Mouse (Mus musculus) heart, adult 2 months (tissue): ENCODE measurements around the gene Wnt5b. TPM values are rescaled to one million over a fixed set of nuclear protein-coding genes. Genes with fewer than 3 reads are reported as not detected.

Source experiments
- DNase-seq, 2 experiments: peaks; one replicate each; pipeline ENCODE4 v3.0.0; 2021
- H3K27ac ChIP-seq: fragments of 200-600 bp; 2 replicates; pipeline ENCODE4 v1.8.1; 2022
- H3K27me3 ChIP-seq: fragments of 200-500 bp; 2 replicates; pipeline ENCODE4 v1.6.1; 2012; ENCODE audit warnings: mild to moderate bottlenecking, low read length, inconsistent platforms, mixed read lengths; ENCODE audit not compliant: control insufficient read depth, insufficient read depth
- H3K36me3 ChIP-seq: fragments of 200-500 bp; 2 replicates; pipeline ENCODE4 v1.6.1; 2012; ENCODE audit warnings: low read length, inconsistent platforms; ENCODE audit not compliant: control insufficient read depth, insufficient read depth
- H3K4me1 ChIP-seq: fragments of 200-500 bp; 2 replicates; pipeline ENCODE4 v1.6.1; 2011; ENCODE audit warnings: low read length; ENCODE audit not compliant: control insufficient read depth, insufficient read depth
- H3K4me3 ChIP-seq: fragments of 200-600 bp; 2 replicates; pipeline ENCODE4 v1.8.1; 2022
- H3K79me2 ChIP-seq: fragments of 200-500 bp; replicated peaks from 2 replicates; pipeline ENCODE4 v1.6.1; 2012; ENCODE audit warnings: mild to moderate bottlenecking, inconsistent platforms, low read length, moderate library complexity, mixed read lengths; ENCODE audit not compliant: control insufficient read depth, insufficient read depth
- H3K9ac ChIP-seq: fragments of 200-500 bp; 2 replicates; pipeline ENCODE4 v1.6.1; 2012; ENCODE audit warnings: low read depth, mild to moderate bottlenecking, control low read depth, inconsistent platforms, low read length, mixed read lengths
- CTCF ChIP-seq: fragments of 200-600 bp; IDR thresholded peaks from 2 replicates; pipeline ENCODE4 v1.8.1; 2022; ENCODE audit warnings: antibody characterized with exemption, mild to moderate bottlenecking, moderate library complexity
- EP300 ChIP-seq: fragments of 200-500 bp; IDR thresholded peaks from 2 replicates; pipeline ENCODE4 v1.6.1; 2011; ENCODE audit warnings: low read depth, low read length, control low read depth; ENCODE audit not compliant: insufficient read depth
- POLR2A ChIP-seq: fragments of 200-500 bp; IDR thresholded peaks from 2 replicates; pipeline ENCODE4 v1.6.1; 2011; ENCODE audit warnings: mild to moderate bottlenecking, low read depth, low read length, control low read depth; ENCODE audit not compliant: insufficient read depth
- WGBS: fragments of 180-500 bp; shearing (Covaris S2); methylation state at CpG from one replicate; pipeline ENCODE4 v1.1.7; 2018; 5-methylcytosine and 5-hydroxymethylcytosine counted together
- intact Hi-C: fragments of 180-260 bp; cut with DNase I; formaldehyde crosslinking; loops from one replicate; pipeline ENCODE4 v1.15.1; 2025
- polyA plus RNA-seq: library from polyadenylated mRNA; depleted of rRNA; stranded (reverse); fragments of >200 nt; gene quantifications from 2 replicates; pipeline ENCODE4 v1.2.3, GENCODE M21; 2012
- total RNA-seq, 2 experiments: library from RNA; stranded (reverse); gene quantifications; 2 replicates each; pipeline ENCODE4 v1.2.3; 2021

Wnt5b gene
- total and polyA plus RNA-seq, 3 experiments, result 2.4 to 3.0 (median 2.9) TPM

DNA sequence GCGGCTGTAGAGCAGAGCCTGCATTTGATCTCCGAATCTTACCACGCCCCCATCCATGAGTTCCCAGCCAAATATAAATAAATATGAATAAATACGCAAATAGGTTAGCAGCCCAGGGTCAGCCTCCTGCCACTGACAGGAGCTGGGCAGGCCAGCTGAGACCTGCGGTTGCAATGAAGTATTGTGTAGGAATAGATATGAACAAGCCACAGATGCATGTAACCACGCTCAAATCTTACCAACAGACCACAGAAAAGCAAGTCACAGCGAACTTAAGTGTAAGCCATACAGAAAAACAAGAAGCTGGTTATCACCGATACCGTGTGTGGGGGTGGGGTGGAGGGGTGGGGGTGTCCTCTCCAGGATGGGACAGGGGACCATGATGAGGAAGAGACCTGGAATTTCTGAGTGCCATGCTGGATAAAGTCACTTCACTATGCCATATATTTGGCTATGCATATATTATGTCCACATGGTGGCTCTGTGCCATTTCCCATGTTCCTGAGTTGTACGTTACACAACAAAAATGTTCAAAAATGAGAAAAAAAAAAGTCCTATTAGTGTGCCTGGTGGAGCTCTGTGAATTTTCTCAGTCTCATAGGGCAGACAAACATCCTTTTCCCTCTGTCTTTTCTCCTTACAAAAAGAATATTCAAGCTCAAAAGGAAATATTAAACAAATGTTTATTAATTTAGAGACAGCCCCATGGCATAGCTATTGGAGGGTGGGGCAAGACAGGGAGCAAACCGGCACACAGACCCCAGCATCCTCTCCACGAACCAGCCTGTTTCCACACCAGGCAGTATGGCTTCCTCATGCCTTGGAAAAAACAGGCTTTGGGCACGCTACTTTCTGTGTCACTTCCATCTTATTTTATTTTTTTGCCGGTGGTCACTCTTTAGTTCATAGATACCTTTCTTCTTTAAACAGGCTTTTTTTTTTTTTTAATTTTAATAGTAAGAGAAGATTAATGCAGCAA, 92.9 kb downstream of the Wnt5b start:
- Histone ChIP-seq H3K27ac (no peak overlapping the region), H3K79me2 (no peaks in the 10 kb centered on the region), H3K27me3 (no peaks in the 10 kb centered on the region), H3K36me3 (no peaks in the 10 kb centered on the region), H3K4me3 (no peak overlapping the region), H3K9ac (no peak overlapping the region), H3K4me1 (peaks cover 2% of the 10 kb centered on the region; the same call in 1 of the 2 replicates)
- no peak for TF ChIP-seq EP300
- TF ChIP-seq CTCF, result no peak
- no peak for TF ChIP-seq POLR2A
- no peak for DNase-seq
- WGBS, result 52% methylated on average over 14 of the region's 14 CpGs
- intact Hi-C loops, result no loop called here

DNA sequence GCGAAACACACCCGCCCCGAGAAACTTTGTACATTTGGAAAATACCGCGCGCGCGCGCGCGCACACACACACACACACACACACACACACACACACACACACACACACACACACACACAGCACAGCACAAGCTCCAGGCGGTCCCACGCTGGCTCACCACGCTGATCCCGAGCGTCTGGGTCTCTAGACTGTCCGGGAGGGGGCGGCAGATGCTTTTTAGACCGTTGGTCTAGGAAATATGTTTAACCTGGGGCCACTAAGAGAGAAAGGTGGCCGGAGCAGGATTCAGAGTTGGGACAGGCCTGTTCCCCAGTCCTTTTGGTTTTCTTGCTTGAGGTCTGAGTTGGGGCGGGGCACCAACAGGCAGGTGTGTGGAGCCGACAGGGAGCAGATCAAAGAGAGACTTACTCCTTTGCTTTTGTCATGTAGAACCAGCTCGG, 95.1 kb downstream of the Wnt5b start:
- Histone ChIP-seq H3K36me3 (no peaks in the 10 kb centered on the region), H3K4me3 (peak overlapping the region; percentile 39; the same call in 1 of the 2 replicates), H3K79me2 (no peaks in the 10 kb centered on the region), H3K27ac (no peak overlapping the region), H3K9ac (peak overlapping the region; percentile 37; the same call in 1 of the 2 replicates), H3K27me3 (no peaks in the 10 kb centered on the region), H3K4me1 (peaks cover 2% of the 10 kb centered on the region; the same call in 1 of the 2 replicates)
- intact Hi-C loops, result no loop called here
- TF ChIP-seq EP300 (no peak), POLR2A (no peak), CTCF (peak; percentile 66)
- peak; percentile 62 to 63 for DNase-seq
- 7% methylated on average over 23 of the region's 23 CpGs for WGBS

DNA sequence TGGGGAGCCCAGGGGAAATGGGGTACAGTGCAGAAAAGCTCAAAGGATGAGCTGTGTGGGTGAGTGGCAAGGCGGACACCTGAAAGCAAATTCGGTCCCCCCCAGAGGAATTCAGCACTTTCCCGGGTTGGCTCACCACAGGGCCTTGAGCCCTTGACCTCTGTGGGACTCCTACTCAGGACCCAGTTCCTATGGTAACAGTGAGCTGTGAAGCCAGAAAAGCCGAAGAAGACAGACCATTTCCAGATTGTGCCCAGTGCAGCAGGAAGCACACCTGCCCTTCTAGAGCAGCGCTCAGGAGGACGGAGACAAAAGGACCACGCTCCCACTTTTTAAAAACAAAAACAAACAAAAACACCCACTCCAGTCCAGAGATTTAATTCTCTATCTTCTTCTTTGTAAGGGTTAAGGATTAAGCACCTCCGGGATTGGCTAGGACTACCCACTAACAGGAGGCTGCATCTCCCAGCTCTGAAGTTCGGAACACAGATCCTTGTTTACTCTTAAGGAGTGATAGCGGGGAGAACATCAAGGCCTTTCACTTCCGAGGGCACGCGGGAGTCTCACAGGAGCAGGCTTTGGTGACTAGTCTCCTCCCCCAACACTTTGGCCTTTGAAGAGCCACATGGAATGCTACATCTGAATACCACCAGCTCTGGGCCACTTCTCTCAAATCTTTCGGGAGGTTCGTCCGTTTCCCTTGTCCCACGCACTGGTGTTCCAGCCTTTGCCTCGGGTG, 95.7 kb downstream of the Wnt5b start:
- Histone ChIP-seq H3K4me1 (peaks cover 2% of the 10 kb centered on the region; the same call in 1 of the 2 replicates), H3K79me2 (no peaks in the 10 kb centered on the region), H3K4me3 (peak overlapping the region; percentile 39), H3K9ac (peak overlapping the region; percentile 37), H3K36me3 (no peaks in the 10 kb centered on the region), H3K27me3 (no peaks in the 10 kb centered on the region), H3K27ac (no peak overlapping the region)
- intact Hi-C loops, result no loop called here
- TF ChIP-seq EP300 (no peak), CTCF (no peak), POLR2A (no peak)
- DNase-seq, result peak in 1 of 2 experiments; percentile 40
- 28% methylated on average over 18 of the region's 18 CpGs for WGBS

DNA sequence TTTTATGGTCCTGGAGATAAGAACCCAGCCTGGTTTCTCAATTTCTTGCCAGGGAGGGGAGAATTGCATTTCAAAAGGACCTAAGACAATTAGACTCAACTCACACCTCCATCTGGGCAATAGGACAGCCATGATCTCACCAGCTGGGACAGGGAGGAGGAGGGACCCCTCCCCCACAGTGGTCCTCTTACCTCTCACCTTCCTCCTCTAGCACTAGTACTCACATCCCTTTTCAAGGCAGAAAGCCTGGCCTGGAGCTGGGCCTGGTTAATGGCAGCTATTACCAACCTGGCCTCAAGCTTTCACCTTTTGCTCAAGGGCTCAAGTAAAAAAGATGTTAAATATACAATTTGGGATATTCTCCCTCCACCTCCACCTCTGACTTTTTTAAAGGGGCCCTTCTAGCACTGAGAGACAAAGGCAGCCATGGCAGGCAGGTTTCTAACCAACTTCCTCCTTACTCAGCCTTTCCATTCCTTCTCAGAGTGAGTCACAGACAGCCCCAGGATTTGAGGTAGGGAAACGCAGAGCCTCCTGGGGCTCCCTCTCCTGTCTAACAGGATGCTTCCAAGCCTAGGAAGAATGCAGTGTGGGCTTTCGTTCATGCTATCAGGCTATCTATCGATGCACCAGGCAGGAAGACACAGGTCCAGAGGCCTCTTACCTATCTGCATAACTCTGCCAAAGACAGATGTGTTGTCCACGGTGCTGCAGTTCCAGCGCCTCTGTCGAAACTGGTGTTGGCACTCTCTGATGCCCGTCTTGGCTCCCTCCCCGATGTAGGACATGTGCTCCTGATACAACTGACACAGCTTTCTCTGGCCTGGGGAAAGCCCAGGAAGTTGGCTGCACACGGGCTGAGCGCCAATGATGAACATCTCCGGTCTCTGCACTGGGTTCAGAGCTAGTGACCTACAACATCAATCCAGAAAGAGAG, 98.2 kb downstream of the Wnt5b start:
- Histone ChIP-seq H3K79me2 (no peaks in the 10 kb centered on the region), H3K27ac (no peak overlapping the region), H3K9ac (no peak overlapping the region), H3K4me3 (no peak overlapping the region), H3K36me3 (no peaks in the 10 kb centered on the region), H3K27me3 (no peaks in the 10 kb centered on the region), H3K4me1 (peaks cover 2% of the 10 kb centered on the region; the same call in 1 of the 2 replicates)
- WGBS, result 33% methylated on average over 11 of the region's 11 CpGs
- intact Hi-C loops, result no loop called here
- no peak for TF ChIP-seq CTCF
- no peak for TF ChIP-seq EP300
- DNase-seq, result peak; percentile 39 to 68
